Mouse (Mus musculus) heart, postnatal 0 days (tissue): Measurements from ENCODE around the gene Nudt6.

Source experiments
- CTCF ChIP-seq: IDR thresholded peaks from 2 replicates; pipeline ENCODE4 v1.5.1; 2016; ENCODE audit warnings: antibody characterized with exemption, control low read depth, low read depth
- EP300 ChIP-seq: IDR thresholded peaks from 2 replicates; pipeline ENCODE4 v1.6.1; 2016; ENCODE audit warnings: antibody characterized with exemption, low read depth

- TF ChIP-seq CTCF = no peak
- no peak for TF ChIP-seq EP300
Measured at GRCm38 (mm10) chr3:37378412-37378811, 41.6 kb downstream of the Nudt6 start.
